Mouse (Mus musculus) hindbrain, embryonic 10.5 days (tissue): Measurements from ENCODE around the gene Amn. TPM values are rescaled to one million over a fixed set of nuclear protein-coding genes. Genes with fewer than 3 reads are reported as not detected.

Experiments used
- DNase-seq: peaks from one replicate; pipeline ENCODE4 v3.0.0-alpha.2; 2017; ENCODE audit warnings: low spot score
- H3K27ac ChIP-seq: fragments of 300-500 bp; sonication (generic); 2 replicates; pipeline ENCODE4 v1.5.1; 2016; ENCODE audit warnings: mild to moderate bottlenecking, moderate library complexity
- H3K27me3 ChIP-seq: fragments of 300-500 bp; sonication (generic); 2 replicates; pipeline ENCODE4 v1.6.1; 2016; ENCODE audit warnings: mild to moderate bottlenecking; ENCODE audit not compliant: poor library complexity, insufficient read depth, severe bottlenecking
- H3K36me3 ChIP-seq: fragments of 300-500 bp; sonication (generic); 2 replicates; pipeline ENCODE4 v1.6.1; 2016; ENCODE audit warnings: mild to moderate bottlenecking, moderate library complexity
- H3K4me1 ChIP-seq: fragments of 300-500 bp; sonication (generic); replicated peaks from 2 replicates; pipeline ENCODE4 v1.6.1; 2016; ENCODE audit warnings: mild to moderate bottlenecking
- H3K4me3 ChIP-seq: fragments of 300-500 bp; sonication (generic); 2 replicates; pipeline ENCODE4 v1.5.1; 2016; ENCODE audit warnings: mild to moderate bottlenecking, moderate library complexity
- H3K9me3 ChIP-seq: fragments of 300-500 bp; sonication (generic); 2 replicates; pipeline ENCODE4 v1.6.1; 2016; ENCODE audit warnings: mild to moderate bottlenecking, moderate library complexity
- WGBS: fragments of 180-500 bp; shearing (Covaris S2); methylation state at CpG from one replicate; pipeline ENCODE4 v1.1.7; 2016; 5-methylcytosine and 5-hydroxymethylcytosine counted together
- polyA plus RNA-seq: library from polyadenylated mRNA; unstranded; fragments of >200 nt; fragmentation: Nextera tagmentation; extraction: Ambion mirVana; gene quantifications from 2 replicates; pipeline ENCODE4 v1.2.1, GENCODE M21; 2016

Gene Amn
- polyA plus RNA-seq, result 0.10 and 0.30 TPM in 2 replicates

DNA sequence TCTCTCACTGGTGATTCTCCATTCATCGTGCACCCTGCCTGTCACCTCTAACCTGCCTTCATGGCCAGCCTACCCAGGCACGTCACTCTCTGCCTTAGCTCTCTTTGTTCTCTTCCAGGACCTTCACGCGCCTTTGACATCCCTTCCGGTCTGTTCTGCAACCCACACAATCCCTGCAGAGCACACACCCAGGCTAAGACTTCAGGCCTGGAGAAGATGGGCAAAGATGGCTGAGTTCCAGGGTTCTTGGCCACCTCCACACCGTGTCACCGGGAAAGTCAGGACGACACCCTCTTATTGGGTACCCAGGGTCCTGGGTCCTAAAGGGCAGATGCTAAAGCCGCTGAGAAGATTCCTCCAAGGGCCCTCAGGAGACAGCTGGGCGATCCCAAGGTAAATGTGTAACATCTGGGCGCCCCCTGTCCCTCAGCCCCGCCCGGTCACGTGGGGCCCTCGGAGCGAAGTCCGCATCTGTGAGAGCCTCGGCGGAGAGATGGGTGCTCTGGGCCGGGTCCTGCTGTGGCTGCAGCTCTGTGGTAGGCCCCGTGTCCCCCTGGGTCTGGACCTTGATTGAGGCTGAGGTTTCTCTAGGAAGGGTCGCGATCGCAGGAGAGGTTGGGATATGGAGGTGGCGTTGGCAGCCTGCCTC lies at the start of gene Amn:
Gene Amn, plus strand, starts transcription at position 467 of the 649 bp plus-strand sequence.
- Histone ChIP-seq H3K9me3 (no peaks in the 10 kb centered on the region), H3K27me3 (peaks cover 73% of the 10 kb centered on the region), H3K4me3 (peak within 1 kb of the TSS; percentile 29), H3K4me1 (peaks cover 65% of the 10 kb centered on the region), H3K36me3 (peaks cover 9% of the 10 kb centered on the region), H3K27ac (no peak within 1 kb of the TSS)
- no peak for DNase-seq
- 36% methylated on average over 25 of the region's 25 CpGs for WGBS

- no peak for DNase-seq
- WGBS, result 87% methylated on average over 10 of the region's 10 CpGs
- no peak overlapping the region for H3K27ac ChIP-seq
Measured at GRCm38 (mm10) chr12:111225197-111225780, 45.6 kb upstream of the Amn start.

GRCm38 (mm10) chr12:111227410-111227809 lies 43.5 kb upstream of the Amn start:
- Histone ChIP-seq H3K4me1 (no peaks in the 10 kb centered on the region), H3K27me3 (no peaks in the 10 kb centered on the region), H3K4me3 (no peak overlapping the region), H3K36me3 (peaks cover 30% of the 10 kb centered on the region), H3K9me3 (peaks cover 2% of the 10 kb centered on the region; the same call in 1 of the 2 replicates), H3K27ac (no peak overlapping the region)
- 82% methylated on average over 4 of the region's 4 CpGs for WGBS
- DNase-seq, result no peak

More at GRCm38 (mm10) chr12:111225197-111225780, 45.6 kb upstream of the Amn start:
- Histone ChIP-seq H3K4me3 (no peak overlapping the region), H3K36me3 (peaks cover 51% of the 10 kb centered on the region), H3K27me3 (no peaks in the 10 kb centered on the region), H3K9me3 (peaks cover 18% of the 10 kb centered on the region; the same call in 1 of the 2 replicates), H3K4me1 (no peaks in the 10 kb centered on the region)

DNA sequence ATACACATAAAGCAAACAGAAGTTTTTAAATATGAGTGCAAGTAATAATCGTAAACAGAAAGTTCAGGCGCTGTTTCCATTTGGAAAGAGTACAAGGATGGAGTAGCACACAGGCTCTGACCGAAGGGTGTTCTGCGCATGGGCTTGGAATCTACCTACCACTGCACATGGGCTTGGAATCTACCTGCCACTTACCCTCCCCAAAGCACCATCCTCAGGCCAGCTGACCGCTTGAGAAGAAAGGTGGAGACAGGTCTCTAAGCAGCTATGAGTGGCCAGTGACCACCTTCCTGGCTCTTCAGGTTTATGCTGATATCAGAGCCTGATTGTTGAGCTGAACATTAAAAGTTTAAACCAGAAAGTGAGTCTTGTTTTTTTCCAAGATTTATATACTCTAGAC lies 42.4 kb upstream of the Amn start:
- no peaks in the 10 kb centered on the region for H3K27me3 ChIP-seq
- no peak overlapping the region for H3K4me3 ChIP-seq
- WGBS, result 95% methylated on average over 5 of the region's 5 CpGs

GRCm38 (mm10) chr12:111230793-111231192 lies 40.1 kb upstream of the Amn start:
- WGBS, result 96% methylated on average over 2 of the region's 2 CpGs
- Histone ChIP-seq H3K27ac (no peak overlapping the region), H3K9me3 (no peaks in the 10 kb centered on the region), H3K4me1 (no peaks in the 10 kb centered on the region), H3K4me3 (no peak overlapping the region), H3K36me3 (peaks cover 23% of the 10 kb centered on the region), H3K27me3 (no peaks in the 10 kb centered on the region)
- DNase-seq, result no peak

More for the DNA sequence above, 42.4 kb upstream of the Amn start:
- no peak for DNase-seq
- Histone ChIP-seq H3K4me1 (no peaks in the 10 kb centered on the region), H3K27ac (no peak overlapping the region), H3K9me3 (no peaks in the 10 kb centered on the region), H3K36me3 (peaks cover 20% of the 10 kb centered on the region)

DNA sequence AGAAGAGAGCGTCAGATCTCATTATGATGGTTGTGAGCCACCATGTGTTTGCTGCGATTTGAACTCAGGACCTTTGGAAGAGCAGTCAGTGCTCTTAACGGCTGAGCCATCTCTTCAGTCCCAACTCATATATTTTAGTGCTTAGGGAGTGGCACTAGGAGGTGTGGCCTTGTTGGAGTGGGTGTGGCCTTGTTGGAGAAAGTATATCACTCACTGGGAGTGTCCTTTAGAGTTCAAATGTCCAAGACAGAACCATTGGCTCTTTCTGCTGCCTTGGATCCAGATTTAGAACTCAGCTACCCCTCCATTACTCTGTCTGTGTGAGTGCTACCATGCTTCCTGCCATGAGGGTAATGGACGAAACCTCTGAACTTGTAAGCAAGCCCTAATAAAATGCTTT lies 37.1 kb upstream of the Amn start:
- WGBS, result 92% methylated on average over 4 of the region's 4 CpGs
- no peaks in the 10 kb centered on the region for H3K9me3 ChIP-seq
- H3K27me3 ChIP-seq, result no peaks in the 10 kb centered on the region
- no peak for DNase-seq
- no peak overlapping the region for H3K4me3 ChIP-seq
- peaks cover 34% of the 10 kb centered on the region for H3K36me3 ChIP-seq
- H3K27ac ChIP-seq, result no peak overlapping the region
- peaks cover 5% of the 10 kb centered on the region; the same call in 1 of the 2 replicates for H3K4me1 ChIP-seq

DNA sequence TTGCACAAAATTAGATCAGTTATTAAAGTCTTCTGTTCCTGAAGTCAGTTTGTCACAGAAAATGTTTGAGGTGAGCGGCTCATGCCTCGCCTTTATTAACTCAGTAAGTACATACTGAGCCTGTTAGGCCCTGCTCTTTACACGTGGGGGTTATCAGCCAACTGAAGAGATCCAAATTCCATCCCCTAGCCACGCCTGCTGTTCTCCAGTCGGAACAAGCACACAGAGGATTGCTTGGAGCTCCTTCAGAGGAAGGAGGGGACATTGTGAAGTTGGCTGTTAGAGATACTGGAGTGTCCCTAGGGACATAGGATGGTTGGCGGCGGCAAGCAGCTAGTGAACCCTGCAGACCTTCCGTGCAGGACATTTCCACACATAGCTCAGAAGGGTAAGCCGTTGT lies 36.5 kb upstream of the Amn start:
- Histone ChIP-seq H3K27me3 (no peaks in the 10 kb centered on the region), H3K4me3 (no peak overlapping the region), H3K4me1 (peaks cover 5% of the 10 kb centered on the region; the same call in 1 of the 2 replicates), H3K27ac (no peak overlapping the region), H3K9me3 (no peaks in the 10 kb centered on the region), H3K36me3 (peaks cover 40% of the 10 kb centered on the region)
- DNase-seq, result no peak
- 84% methylated on average over 9 of the region's 9 CpGs for WGBS

DNA sequence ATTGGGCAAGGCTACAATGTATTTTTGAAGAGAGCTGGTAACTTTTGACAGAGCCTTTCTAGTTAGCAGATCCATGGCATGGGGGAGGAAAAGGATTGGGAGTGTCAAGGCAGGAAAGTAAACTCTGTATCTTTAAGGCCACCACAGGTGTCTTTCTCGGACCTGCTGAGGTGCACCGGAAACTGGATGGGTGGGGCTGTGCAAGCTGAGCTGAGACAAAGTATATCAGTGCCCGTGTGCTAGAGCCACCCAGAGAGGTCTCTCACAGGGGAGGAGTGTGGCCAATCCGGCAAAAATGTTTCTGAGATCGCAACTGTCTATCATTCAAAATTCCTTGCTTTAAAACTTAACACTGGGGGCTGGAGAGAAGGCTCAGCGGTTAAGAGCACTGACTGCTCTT lies 35.3 kb upstream of the Amn start:
- DNase-seq, result no peak
- WGBS, result 93% methylated on average over 6 of the region's 6 CpGs
- Histone ChIP-seq H3K4me3 (no peak overlapping the region), H3K9me3 (no peaks in the 10 kb centered on the region), H3K27ac (no peak overlapping the region), H3K4me1 (peaks cover 5% of the 10 kb centered on the region; the same call in 1 of the 2 replicates), H3K36me3 (peaks cover 53% of the 10 kb centered on the region), H3K27me3 (no peaks in the 10 kb centered on the region)

DNA sequence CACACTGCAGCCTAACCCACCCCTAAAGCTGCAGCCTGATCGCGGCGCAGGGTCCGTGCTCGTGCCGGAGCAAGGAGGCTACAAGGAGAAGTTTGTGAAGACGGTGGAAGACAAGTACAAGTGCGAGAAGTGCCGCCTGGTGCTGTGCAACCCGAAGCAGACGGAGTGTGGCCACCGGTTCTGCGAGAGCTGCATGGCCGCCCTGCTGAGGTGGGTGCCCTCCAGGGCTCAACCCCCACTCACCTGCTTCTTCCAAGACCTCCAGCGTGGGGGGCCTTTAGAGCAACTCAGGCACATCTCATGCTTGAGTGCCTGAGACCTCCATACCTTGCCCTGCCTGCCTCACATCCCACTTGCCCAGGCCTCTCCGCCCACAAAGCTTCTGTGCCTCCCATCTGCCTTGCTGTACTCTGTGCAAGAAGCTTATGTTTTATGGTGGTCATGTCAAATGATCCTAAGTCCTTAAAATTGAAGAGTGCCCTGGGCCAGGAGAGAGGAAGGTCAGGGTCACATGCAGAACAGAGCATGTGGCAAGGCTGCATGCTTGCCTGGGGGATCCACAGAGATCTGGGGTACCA lies 33.2 kb upstream of the Amn start:
- H3K27me3 ChIP-seq, result no peaks in the 10 kb centered on the region
- peaks cover 73% of the 10 kb centered on the region for H3K36me3 ChIP-seq
- WGBS, result 94% methylated on average over 16 of the region's 16 CpGs
- H3K4me1 ChIP-seq, result peaks cover 5% of the 10 kb centered on the region; the same call in 1 of the 2 replicates
- no peak overlapping the region for H3K27ac ChIP-seq
- H3K4me3 ChIP-seq, result no peak overlapping the region
- no peak for DNase-seq
- no peaks in the 10 kb centered on the region for H3K9me3 ChIP-seq

DNA sequence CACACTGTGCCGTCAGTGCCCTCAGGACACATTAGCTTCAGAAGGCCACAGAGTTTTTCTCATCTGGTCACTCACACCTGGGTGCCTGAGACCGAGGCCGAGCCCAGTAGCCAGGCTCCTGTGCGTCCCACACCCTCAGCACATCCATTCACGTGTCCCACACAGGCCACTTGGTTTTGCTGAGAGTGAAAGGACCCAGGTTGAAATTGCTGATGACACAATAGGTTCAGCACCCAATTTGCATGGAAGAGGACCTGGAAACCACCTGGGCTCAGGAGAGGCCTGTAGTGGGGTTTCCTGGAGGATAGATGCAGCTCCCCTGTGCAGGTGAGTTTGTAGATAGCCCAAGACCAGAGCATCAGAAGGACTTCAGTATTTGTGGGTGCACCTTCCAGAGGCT lies 32.5 kb upstream of the Amn start:
- no peak for DNase-seq
- peaks cover 79% of the 10 kb centered on the region for H3K36me3 ChIP-seq
- no peaks in the 10 kb centered on the region for H3K9me3 ChIP-seq
- H3K27me3 ChIP-seq, result no peaks in the 10 kb centered on the region
- H3K4me1 ChIP-seq, result peaks cover 5% of the 10 kb centered on the region; the same call in 1 of the 2 replicates
- 91% methylated on average over 5 of the region's 5 CpGs for WGBS
- H3K4me3 ChIP-seq, result no peak overlapping the region
- H3K27ac ChIP-seq, result 0 out of 2 replicates have a peak overlapping the region, but pooled peaks have one; percentile 35

- H3K4me1 ChIP-seq, result peaks cover 5% of the 10 kb centered on the region; the same call in 1 of the 2 replicates
- no peaks in the 10 kb centered on the region for H3K27me3 ChIP-seq
- 0 out of 2 replicates have a peak overlapping the region, but pooled peaks have one; percentile 35 for H3K27ac ChIP-seq
- whole genome bisulfite sequencing, result 60% methylated on average over 4 of the region's 4 CpGs
- peak; percentile 19 for DNase-seq
- peaks cover 83% of the 10 kb centered on the region for H3K36me3 ChIP-seq
- no peak overlapping the region for H3K4me3 ChIP-seq
- H3K9me3 ChIP-seq, result no peaks in the 10 kb centered on the region
Measured at GRCm38 (mm10) chr12:111238778-111239177, 32.1 kb upstream of the Amn start.

GRCm38 (mm10) chr12:111239930-111240329 lies 31.0 kb upstream of the Amn start:
- Histone ChIP-seq H3K36me3 (peaks cover 89% of the 10 kb centered on the region), H3K4me3 (no peak overlapping the region), H3K4me1 (peaks cover 5% of the 10 kb centered on the region; the same call in 1 of the 2 replicates), H3K27me3 (no peaks in the 10 kb centered on the region), H3K27ac (no peak overlapping the region), H3K9me3 (no peaks in the 10 kb centered on the region)
- WGBS, result 94% methylated on average over 10 of the region's 10 CpGs
- no peak for DNase-seq

DNA sequence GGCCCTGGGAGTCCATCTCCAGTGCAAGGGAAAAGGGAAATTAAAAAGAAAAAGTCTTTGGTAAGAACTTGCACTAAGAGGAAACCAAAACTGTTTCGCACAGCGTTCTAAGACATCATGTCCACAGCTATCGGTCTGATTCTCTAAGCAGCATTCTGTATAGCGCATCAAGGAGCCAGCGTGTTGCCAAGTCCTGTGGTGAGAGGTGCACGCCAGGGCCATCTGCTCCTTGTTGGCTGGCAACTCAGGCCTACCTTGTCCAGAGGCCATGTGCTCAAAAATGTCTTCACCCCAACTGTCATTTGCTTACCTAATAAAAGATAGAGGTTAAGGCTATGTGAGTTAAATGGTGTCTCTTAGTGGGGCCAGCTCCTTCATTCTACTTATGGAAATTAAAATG lies 29.0 kb upstream of the Amn start:
- Histone ChIP-seq H3K9me3 (no peaks in the 10 kb centered on the region), H3K27ac (no peak overlapping the region), H3K36me3 (peaks cover 96% of the 10 kb centered on the region), H3K27me3 (no peaks in the 10 kb centered on the region), H3K4me1 (peaks cover 5% of the 10 kb centered on the region; the same call in 1 of the 2 replicates), H3K4me3 (no peak overlapping the region)
- 95% methylated on average over 6 of the region's 6 CpGs for WGBS
- DNase-seq, result no peak
